Mouse (Mus musculus) lung, embryonic 16.5 days (tissue): ENCODE data around the gene Adrb1. TPM values are rescaled to one million over a fixed set of nuclear protein-coding genes. Genes with fewer than 3 reads are reported as not detected.

Experiments
- ATAC-seq: fragments of 200-750 bp; cut with Nextera tagmentation; 2 replicates; pipeline ENCODE4 v1.8.0; 2017; ENCODE audit warnings: low read depth, mild to moderate bottlenecking, moderate library complexity
- H3K27ac ChIP-seq: fragments of 300-500 bp; sonication (generic); 2 replicates; pipeline ENCODE4 v1.5.1; 2014; ENCODE audit warnings: mild to moderate bottlenecking, control low read depth, low read length
- H3K27me3 ChIP-seq: fragments of 300-500 bp; sonication (generic); 2 replicates; pipeline ENCODE4 v1.6.1; 2014; ENCODE audit warnings: low read depth, low read length, mixed read lengths; ENCODE audit not compliant: control insufficient read depth, insufficient read depth
- H3K36me3 ChIP-seq: fragments of 300-500 bp; sonication (generic); 2 replicates; pipeline ENCODE4 v1.6.1; 2014; ENCODE audit warnings: low read length; ENCODE audit not compliant: control insufficient read depth, insufficient read depth
- H3K4me1 ChIP-seq: fragments of 300-500 bp; sonication (generic); replicated peaks from 2 replicates; pipeline ENCODE4 v1.6.1; 2014; ENCODE audit warnings: low read length, mixed read lengths; ENCODE audit not compliant: control insufficient read depth, insufficient read depth
- H3K4me2 ChIP-seq: fragments of 300-500 bp; sonication (generic); 2 replicates; pipeline ENCODE4 v1.6.1; 2014; ENCODE audit warnings: low read depth, low read length, control low read depth
- H3K4me3 ChIP-seq: fragments of 300-500 bp; sonication (generic); 2 replicates; pipeline ENCODE4 v1.5.1; 2014; ENCODE audit warnings: mild to moderate bottlenecking, low read length, control low read depth
- H3K9ac ChIP-seq: fragments of 300-500 bp; sonication (generic); 2 replicates; pipeline ENCODE4 v1.6.1; 2014; ENCODE audit warnings: low read length, control low read depth
- H3K9me3 ChIP-seq: fragments of 300-500 bp; sonication (generic); 2 replicates; pipeline ENCODE4 v1.6.1; 2016; ENCODE audit warnings: low read length; ENCODE audit not compliant: control insufficient read depth
- WGBS: fragments of 180-500 bp; shearing (Covaris S2); extraction: QIAGEN DNeasy Blood & Tissue Kit; methylation state at CpG from one replicate; pipeline ENCODE4 v1.1.7; 2014; 5-methylcytosine and 5-hydroxymethylcytosine counted together
- polyA plus RNA-seq: library from polyadenylated mRNA; unstranded; fragments of >200 nt; fragmentation: Nextera tagmentation; extraction: Ambion mirVana; gene quantifications from 2 replicates; pipeline ENCODE4 v1.2.1, GENCODE M21; 2015

The Adrb1 gene
- polyA plus RNA-seq, 1 experiment from 2014 or later, result 1.1 TPM

GRCm38 (mm10) chr19:56685515-56685914, 36.5 kb upstream of the Adrb1 start:
- no peaks in the 10 kb centered on the region for H3K36me3 ChIP-seq
- H3K4me1 ChIP-seq, result no peaks in the 10 kb centered on the region; the same call in none of the 2 replicates
- ATAC-seq, result no peak
- H3K4me2 ChIP-seq, result no peak overlapping the region
- H3K27ac ChIP-seq, result no peak overlapping the region
- 68% methylated on average over 7 of the region's 7 CpGs for WGBS
- no peaks in the 10 kb centered on the region for H3K27me3 ChIP-seq
- H3K9me3 ChIP-seq, result no peaks in the 10 kb centered on the region
- no peak overlapping the region for H3K4me3 ChIP-seq
- no peak overlapping the region for H3K9ac ChIP-seq

GRCm38 (mm10) chr19:56686218-56686617, 35.8 kb upstream of the Adrb1 start:
- no peak for ATAC-seq
- H3K27ac ChIP-seq, result no peak overlapping the region
- H3K4me2 ChIP-seq, result no peak overlapping the region
- H3K4me1 ChIP-seq, result no peaks in the 10 kb centered on the region; the same call in 1 of the 2 replicates
- H3K4me3 ChIP-seq, result no peak overlapping the region
- no peaks in the 10 kb centered on the region for H3K27me3 ChIP-seq
- H3K9ac ChIP-seq, result no peak overlapping the region
- H3K36me3 ChIP-seq, result no peaks in the 10 kb centered on the region
- WGBS, result 73% methylated on average over 12 of the region's 12 CpGs
- H3K9me3 ChIP-seq, result no peaks in the 10 kb centered on the region

- ATAC-seq, result no peak
- Histone ChIP-seq H3K4me2 (no peak overlapping the region), H3K36me3 (no peaks in the 10 kb centered on the region), H3K4me1 (no peaks in the 10 kb centered on the region; the same call in 1 of the 2 replicates), H3K9ac (no peak overlapping the region), H3K9me3 (no peaks in the 10 kb centered on the region), H3K27ac (no peak overlapping the region), H3K4me3 (no peak overlapping the region), H3K27me3 (no peaks in the 10 kb centered on the region)
- 63% methylated on average over 8 of the region's 8 CpGs for WGBS
Measured at GRCm38 (mm10) chr19:56687026-56687635, 34.9 kb upstream of the Adrb1 start.

GRCm38 (mm10) chr19:56687676-56688075, 34.3 kb upstream of the Adrb1 start:
- Histone ChIP-seq H3K9me3 (no peaks in the 10 kb centered on the region), H3K4me2 (no peak overlapping the region), H3K9ac (no peak overlapping the region), H3K27me3 (no peaks in the 10 kb centered on the region), H3K36me3 (no peaks in the 10 kb centered on the region), H3K27ac (no peak overlapping the region), H3K4me1 (no peaks in the 10 kb centered on the region; the same call in 1 of the 2 replicates), H3K4me3 (no peak overlapping the region)
- no peak for ATAC-seq
- WGBS, result 79% methylated on average over 10 of the region's 10 CpGs

GRCm38 (mm10) chr19:56688661-56689335, 33.2 kb upstream of the Adrb1 start:
- H3K27me3 ChIP-seq, result no peaks in the 10 kb centered on the region
- H3K36me3 ChIP-seq, result no peaks in the 10 kb centered on the region
- ATAC-seq, result no peak
- H3K9ac ChIP-seq, result no peak overlapping the region
- H3K9me3 ChIP-seq, result no peaks in the 10 kb centered on the region
- no peak overlapping the region for H3K4me3 ChIP-seq
- WGBS, result 64% methylated on average over 12 of the region's 12 CpGs
- no peaks in the 10 kb centered on the region; the same call in 1 of the 2 replicates for H3K4me1 ChIP-seq
- H3K4me2 ChIP-seq, result no peak overlapping the region
- H3K27ac ChIP-seq, result no peak overlapping the region

GRCm38 (mm10) chr19:56689493-56689892, 32.5 kb upstream of the Adrb1 start:
- no peaks in the 10 kb centered on the region for H3K9me3 ChIP-seq
- no peak for ATAC-seq
- H3K4me2 ChIP-seq, result no peak overlapping the region
- no peak overlapping the region for H3K4me3 ChIP-seq
- 65% methylated on average over 6 of the region's 6 CpGs for WGBS
- H3K4me1 ChIP-seq, result no peaks in the 10 kb centered on the region; the same call in 1 of the 2 replicates
- H3K9ac ChIP-seq, result no peak overlapping the region
- no peak overlapping the region for H3K27ac ChIP-seq
- H3K27me3 ChIP-seq, result no peaks in the 10 kb centered on the region
- H3K36me3 ChIP-seq, result no peaks in the 10 kb centered on the region

- Histone ChIP-seq H3K36me3 (no peaks in the 10 kb centered on the region), H3K9ac (no peak overlapping the region), H3K27me3 (no peaks in the 10 kb centered on the region), H3K27ac (no peak overlapping the region), H3K9me3 (no peaks in the 10 kb centered on the region), H3K4me1 (no peaks in the 10 kb centered on the region; the same call in 1 of the 2 replicates), H3K4me2 (no peak overlapping the region), H3K4me3 (no peak overlapping the region)
- WGBS, result 94% methylated on average over 3 of the region's 3 CpGs
- ATAC-seq, result no peak
Measured at GRCm38 (mm10) chr19:56691103-56691502, 30.9 kb upstream of the Adrb1 start.

- 33% methylated on average over 5 of the region's 5 CpGs for WGBS
- Histone ChIP-seq H3K36me3 (no peaks in the 10 kb centered on the region), H3K9ac (no peak overlapping the region), H3K4me2 (no peak overlapping the region), H3K27ac (no peak overlapping the region), H3K9me3 (no peaks in the 10 kb centered on the region), H3K4me3 (no peak overlapping the region), H3K27me3 (no peaks in the 10 kb centered on the region), H3K4me1 (no peaks in the 10 kb centered on the region; the same call in 1 of the 2 replicates)
- ATAC-seq, result no peak
Measured at GRCm38 (mm10) chr19:56692451-56692850, 29.5 kb upstream of the Adrb1 start.

GRCm38 (mm10) chr19:56697370-56698144, 24.4 kb upstream of the Adrb1 start:
- ATAC-seq, result no peak

More at GRCm38 (mm10) chr19:56697370-56698144, 24.4 kb upstream of the Adrb1 start:
- Histone ChIP-seq H3K4me2 (no peak overlapping the region), H3K4me1 (0 out of 2 replicates have a peak, but pooled peaks cover 2% of the 10 kb centered on the region), H3K9ac (no peak overlapping the region), H3K36me3 (no peaks in the 10 kb centered on the region), H3K27me3 (no peaks in the 10 kb centered on the region), H3K27ac (no peak overlapping the region), H3K9me3 (no peaks in the 10 kb centered on the region), H3K4me3 (no peak overlapping the region)
- WGBS, result 82% methylated on average over 20 of the region's 20 CpGs
